ENCODE assay signal across 8 mouse cellular contexts in the genomic region with DNA sequence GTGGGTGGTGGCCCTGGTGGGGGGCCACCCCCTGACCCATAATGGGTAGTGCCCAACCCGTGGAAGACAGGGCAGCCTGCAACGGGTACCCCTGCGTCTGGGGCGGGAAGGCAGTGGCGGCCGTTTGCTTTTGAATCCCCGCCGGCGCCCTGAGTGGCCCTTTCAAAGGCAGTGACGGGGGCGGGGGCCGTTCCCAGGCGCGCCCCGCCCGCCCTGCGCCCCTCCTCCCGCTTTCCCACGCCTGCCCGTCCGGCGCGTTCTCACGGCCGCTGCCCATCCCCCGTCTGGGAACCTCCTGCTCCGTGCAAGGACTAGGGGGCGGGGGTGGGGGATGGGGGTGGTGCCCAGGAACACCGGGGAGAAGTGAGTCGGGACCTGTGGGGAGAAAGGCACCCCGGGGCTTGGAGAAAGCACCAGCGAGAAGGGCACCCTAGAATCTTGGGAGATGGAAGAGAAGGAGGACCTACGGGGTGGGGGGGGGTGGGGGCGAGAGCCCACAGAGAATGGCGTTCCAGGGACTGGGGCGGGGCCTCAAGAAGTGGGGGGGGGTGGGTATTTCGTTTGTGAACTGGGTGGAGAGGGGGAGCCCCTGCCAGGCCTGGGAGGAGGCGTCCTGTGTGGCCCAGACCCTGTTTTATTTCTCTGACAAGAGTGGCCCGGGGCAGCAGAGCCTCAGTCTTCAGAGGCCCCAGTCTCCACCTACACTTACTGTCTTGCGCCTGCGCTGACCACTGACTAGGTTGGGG. TPM values are rescaled to one million over a fixed set of nuclear protein-coding genes. Genes with fewer than 3 reads are reported as not detected.
DNase-seq lines count a peak whose midpoint lies in the region; ATAC-seq and TF ChIP-seq lines count a peak whose summit lies in the region.
"Had no signal": no experiment of that assay in that cellular context is flagged by ENCODE, and none has a peak within 500 bp of the region (broad histone marks: within the 10 kb centered on the region; RNA-seq: fewer than 3 reads in every experiment).

No protein-coding gene starts in this region.

- peak overlapping the region; percentile 67; the same call in 1 of the 2 replicates for H3K4me3 ChIP-seq in G1E (ENCODE audit: low read depth, low read length)
- H3K4me3 ChIP-seq in embryonic fibroblast, embryonic 13.5 days (ENCODE audit: insufficient read depth, low read length) = no peak overlapping the region
- H3K4me3 ChIP-seq in hindbrain, embryonic 11.5 days (ENCODE audit: low read depth, low read length) = peak overlapping the region; percentile 28
- H3K4me3 ChIP-seq in midbrain, embryonic 14.5 days (replicated peaks; ENCODE audit: low read depth, low read length) = peak overlapping the region; percentile 48

- H3K4me2 ChIP-seq in hindbrain, embryonic 11.5 days (replicated peaks; ENCODE audit: low read depth, low read length) = peak overlapping the region; percentile 49
- H3K4me2 ChIP-seq in midbrain, embryonic 14.5 days (ENCODE audit: low read length) = peak overlapping the region; percentile 85

- no peak overlapping the region for H3K27ac ChIP-seq in embryonic fibroblast, embryonic 13.5 days (ENCODE audit: insufficient read depth, low read length)
- H3K27ac ChIP-seq in hindbrain, embryonic 11.5 days (ENCODE audit: low read depth, low read length) = peak overlapping the region; percentile 86
- H3K27ac ChIP-seq in midbrain, embryonic 14.5 days (replicated peaks; ENCODE audit: low read depth, low read length) = peak overlapping the region; percentile 66

- TF ChIP-seq POLR2A in embryonic fibroblast, embryonic 13.5 days (IDR thresholded peaks at IDR 0.05; ENCODE audit: low read depth, low read length) = peak; percentile 42

- 0% methylated on average over 15 of the region's 41 CpGs for WGBS in hindbrain, embryonic 11.5 days
- WGBS in midbrain, embryonic 14.5 days = under 1% methylated on average over 41 of the region's 41 CpGs

- peaks cover 42% of the 10 kb centered on the region for H3K27me3 ChIP-seq in G1E (ENCODE audit: insufficient read depth, low read length)
- no peaks in the 10 kb centered on the region for H3K27me3 ChIP-seq in hindbrain, embryonic 11.5 days (ENCODE audit: control insufficient read depth, insufficient read depth, low read length)
- H3K27me3 ChIP-seq in midbrain, embryonic 14.5 days (ENCODE audit: control insufficient read depth, insufficient read depth, low read length) = no peaks in the 10 kb centered on the region

- TF ChIP-seq CTCF in G1E (IDR thresholded peaks at IDR 0.05; ENCODE audit: low read depth, low read length) = no peak
- TF ChIP-seq CTCF in embryonic fibroblast, embryonic 13.5 days (IDR thresholded peaks at IDR 0.05; ENCODE audit: borderline replicate concordance, insufficient read depth, low read length) = no peak

- DNase-seq in CD4-positive, CD25-positive, alpha-beta regulatory T cell, adult 2 months (ENCODE audit: low read depth, low spot score) = peak; percentile 61
- DNase-seq in G1E (ENCODE audit: low spot score) (peak; percentile 62), liver (peak; percentile 81)
- peak; percentile 88 for DNase-seq in hindbrain, embryonic 11.5 days (ENCODE audit: low spot score)
- peak; percentile 84 for DNase-seq in midbrain, embryonic 14.5 days
- peak; percentile 61 for DNase-seq in testis, postnatal 14 days (ENCODE audit: low spot score)

- peak overlapping the region; percentile 63 for H3K9ac ChIP-seq in hindbrain, embryonic 11.5 days (ENCODE audit: low read depth, low read length)
- H3K9ac ChIP-seq in midbrain, embryonic 14.5 days (replicated peaks; ENCODE audit: low read length) = peak overlapping the region; percentile 69

- ATAC-seq in G1E (ENCODE audit: extremely low read depth, insufficient number of reproducible peaks, low FRiP score, poor library complexity, severe bottlenecking) = no peak
- ATAC-seq in hindbrain, embryonic 11.5 days (ENCODE audit: low FRiP score) = peak; percentile 82
- peak; percentile 80 for ATAC-seq in midbrain, embryonic 14.5 days (ENCODE audit: low FRiP score, low TSS enrichment)

- no peaks in the 10 kb centered on the region for H3K9me3 ChIP-seq in G1E (replicated peaks)
- H3K9me3 ChIP-seq in hindbrain, embryonic 11.5 days (ENCODE audit: control insufficient read depth, low read length) = no peaks in the 10 kb centered on the region
- H3K9me3 ChIP-seq in midbrain, embryonic 14.5 days (ENCODE audit: control insufficient read depth, low read length) = no peaks in the 10 kb centered on the region

- H3K4me1 ChIP-seq in G1E (ENCODE audit: insufficient read depth, low read depth, low read length) = peaks cover 51% of the 10 kb centered on the region
- H3K4me1 ChIP-seq in embryonic fibroblast, embryonic 13.5 days (ENCODE audit: control insufficient read depth, insufficient read depth, low read length) = peaks cover 2% of the 10 kb centered on the region; the same call in 1 of the 2 replicates
- H3K4me1 ChIP-seq in hindbrain, embryonic 11.5 days (replicated peaks; ENCODE audit: control insufficient read depth, insufficient read depth, low read length) = peaks cover 37% of the 10 kb centered on the region
- H3K4me1 ChIP-seq in midbrain, embryonic 14.5 days (ENCODE audit: control insufficient read depth, insufficient read depth, low read length) = peaks cover 32% of the 10 kb centered on the region

- H3K36me3 ChIP-seq in G1E (replicated peaks) = no peaks in the 10 kb centered on the region
- H3K36me3 ChIP-seq in hindbrain, embryonic 11.5 days (ENCODE audit: control insufficient read depth, insufficient read depth, low read length) = no peaks in the 10 kb centered on the region
- no peaks in the 10 kb centered on the region for H3K36me3 ChIP-seq in midbrain, embryonic 14.5 days (ENCODE audit: control insufficient read depth, insufficient read depth, low read length)

RNA-seq across cellular contexts. Expression of a gene that starts 12.5 kb away (rescaled TPM):
- total RNA-seq in G1E (2014; fragmentation: Nextera tagmentation) = not detected in 2 replicates
- total RNA-seq in G1E (2017) = 0.16 TPM in 1 of 2 replicates, not detected in the other
- not detected in 2 replicates for polyA plus RNA-seq in G1E (2012)
- 1.7 and 3.2 TPM in 2 replicates for polyA plus RNA-seq in embryonic fibroblast, embryonic 13.5 days (2011; ENCODE audit: insufficient read length, low read depth, missing spikeins)
- polyA plus RNA-seq in hindbrain, embryonic 11.5 days (2014; fragmentation: Nextera tagmentation; extraction: Ambion mirVana) = 44.6 and 60.5 TPM in 2 replicates
- 13.0 and 20.8 TPM in 2 replicates for polyA plus RNA-seq in midbrain, embryonic 14.5 days (2014; fragmentation: Nextera tagmentation; extraction: Ambion mirVana)

RNA-seq across cellular contexts. Expression of a gene that starts 28.6 kb away (rescaled TPM):
- total RNA-seq in G1E (2014; fragmentation: Nextera tagmentation) (13.3 and 17.2 TPM in 2 replicates), G1E (2017) (33.2 and 33.8 TPM in 2 replicates)
- polyA plus RNA-seq in G1E (2012) = 10.8 and 12.3 TPM in 2 replicates
- 17.5 and 21.8 TPM in 2 replicates for polyA plus RNA-seq in embryonic fibroblast, embryonic 13.5 days (2011; ENCODE audit: insufficient read length, low read depth, missing spikeins)
- 0.94 and 2.4 TPM in 2 replicates for polyA plus RNA-seq in hindbrain, embryonic 11.5 days (2014; fragmentation: Nextera tagmentation; extraction: Ambion mirVana)
- 0.66 and 1.1 TPM in 2 replicates for polyA plus RNA-seq in midbrain, embryonic 14.5 days (2014; fragmentation: Nextera tagmentation; extraction: Ambion mirVana)

RNA-seq across cellular contexts. Expression of a gene that starts 43.2 kb away (rescaled TPM):
- total RNA-seq in G1E (2014; fragmentation: Nextera tagmentation) (30.6 and 80.7 TPM in 2 replicates), G1E (2017) (54.6 and 60.9 TPM in 2 replicates)
- polyA plus RNA-seq in G1E (2012) = 26.9 and 27.0 TPM in 2 replicates
- polyA plus RNA-seq in embryonic fibroblast, embryonic 13.5 days (2011; ENCODE audit: insufficient read length, low read depth, missing spikeins) = 38.8 and 42.3 TPM in 2 replicates
- polyA plus RNA-seq in hindbrain, embryonic 11.5 days (2014; fragmentation: Nextera tagmentation; extraction: Ambion mirVana) = 89.6 and 93.7 TPM in 2 replicates
- polyA plus RNA-seq in midbrain, embryonic 14.5 days (2014; fragmentation: Nextera tagmentation; extraction: Ambion mirVana) = 82.6 and 98.7 TPM in 2 replicates

RNA-seq across cellular contexts. Expression of a gene that starts 46.3 kb away (rescaled TPM):
- total RNA-seq in G1E (2014; fragmentation: Nextera tagmentation) = not detected in 2 replicates
- total RNA-seq in G1E (2017) = not detected in 2 replicates
- polyA plus RNA-seq in G1E (2012) = not detected in 2 replicates
- not detected in 2 replicates for polyA plus RNA-seq in embryonic fibroblast, embryonic 13.5 days (2011; ENCODE audit: insufficient read length, low read depth, missing spikeins)
- not detected in 2 replicates for polyA plus RNA-seq in hindbrain, embryonic 11.5 days (2014; fragmentation: Nextera tagmentation; extraction: Ambion mirVana)
- polyA plus RNA-seq in midbrain, embryonic 14.5 days (2014; fragmentation: Nextera tagmentation; extraction: Ambion mirVana) = 0.16 TPM in 1 of 2 replicates, not detected in the other
- total RNA-seq: common myeloid progenitor, adult 5-6 weeks had no signal

RNA-seq across cellular contexts. Expression of a gene that starts 50.5 kb away (rescaled TPM):
- total RNA-seq in G1E (2014; fragmentation: Nextera tagmentation) (not detected in 2 replicates), G1E (2017) (not detected in 2 replicates)
- 0.20 TPM in 1 of 2 replicates, not detected in the other for polyA plus RNA-seq in G1E (2012)
- polyA plus RNA-seq in embryonic fibroblast, embryonic 13.5 days (2011; ENCODE audit: insufficient read length, low read depth, missing spikeins) = not detected in 2 replicates
- polyA plus RNA-seq in hindbrain, embryonic 11.5 days (2014; fragmentation: Nextera tagmentation; extraction: Ambion mirVana) = not detected in 2 replicates
- not detected in 2 replicates for polyA plus RNA-seq in midbrain, embryonic 14.5 days (2014; fragmentation: Nextera tagmentation; extraction: Ambion mirVana)
- total RNA-seq: common myeloid progenitor, adult 5-6 weeks had no signal
